Mouse (Mus musculus): ENCODE data around the gene Lgi4. TPM values are rescaled to one million over a fixed set of nuclear protein-coding genes. Genes with fewer than 3 reads are reported as not detected.

The Lgi4 gene
- total RNA-seq, 2 experiments from 2014 or later, result 6.8 to 6.9 TPM

- no peak for DNase-seq (ENCODE audit: low spot score in 2 of 2)
These were observed 15.5 kb downstream of the Lgi4 start for GRCm38 (mm10) chr7:31074713-31075069.

GRCm38 (mm10) chr7:31076492-31076891 is 17.4 kb downstream of the Lgi4 start, which contains the start of gene Fxyd3:
TSS of gene Fxyd3 (minus strand) at chr7:31076704.
- no peak for DNase-seq (ENCODE audit: low spot score in 2 of 2)

- no peak for DNase-seq (ENCODE audit: low spot score in 2 of 2)
These were observed 18.3 kb downstream of the Lgi4 start for GRCm38 (mm10) chr7:31077470-31077869.

- no peak for DNase-seq (ENCODE audit: low spot score in 2 of 2)
These were observed 18.8 kb downstream of the Lgi4 start for GRCm38 (mm10) chr7:31077885-31078445.

GRCm38 (mm10) chr7:31079670-31080069 is 20.5 kb downstream of the Lgi4 start:
- DNase-seq (ENCODE audit: low spot score in 2 of 2), result no peak

- DNase-seq (ENCODE audit: low spot score in 2 of 2), result no peak
These were observed 21.5 kb downstream of the Lgi4 start for GRCm38 (mm10) chr7:31080611-31081010.

GRCm38 (mm10) chr7:31081106-31081505 is 22.0 kb downstream of the Lgi4 start:
- no peak for DNase-seq (ENCODE audit: low spot score in 2 of 2)

- no peak for DNase-seq (ENCODE audit: low spot score in 2 of 2)
These were observed 23.0 kb downstream of the Lgi4 start for GRCm38 (mm10) chr7:31082106-31082505.

GRCm38 (mm10) chr7:31082831-31083588 is 23.9 kb downstream of the Lgi4 start:
- DNase-seq (ENCODE audit: low spot score in 2 of 2), result no peak

- no peak for DNase-seq (ENCODE audit: low spot score in 2 of 2)
These were observed 25.0 kb downstream of the Lgi4 start for GRCm38 (mm10) chr7:31084140-31084539.

GRCm38 (mm10) chr7:31085171-31085570 is 26.0 kb downstream of the Lgi4 start:
- DNase-seq (ENCODE audit: low spot score in 2 of 2), result no peak

GRCm38 (mm10) chr7:31086175-31086755 is 27.1 kb downstream of the Lgi4 start:
- no peak for DNase-seq (ENCODE audit: low spot score in 2 of 2)

GRCm38 (mm10) chr7:31087262-31087661 is 28.1 kb downstream of the Lgi4 start:
- DNase-seq (ENCODE audit: low spot score in 2 of 2), result no peak

GRCm38 (mm10) chr7:31088206-31088605 is 29.1 kb downstream of the Lgi4 start:
- DNase-seq (ENCODE audit: low spot score in 2 of 2), result no peak

GRCm38 (mm10) chr7:31089721-31090120 is 30.6 kb downstream of the Lgi4 start:
- no peak for DNase-seq (ENCODE audit: low spot score in 2 of 2)

GRCm38 (mm10) chr7:31094774-31095501 is 35.8 kb downstream of the Lgi4 start:
- no peak for DNase-seq (ENCODE audit: low spot score in 2 of 2)

GRCm38 (mm10) chr7:31096892-31097564 is 37.9 kb downstream of the Lgi4 start:
- no peak for DNase-seq (ENCODE audit: low spot score in 2 of 2)

- DNase-seq (ENCODE audit: low spot score in 2 of 2), result peak; percentile 66 to 79
These were observed 38.6 kb downstream of the Lgi4 start for GRCm38 (mm10) chr7:31097583-31098248.

- peak in 1 of 2 experiments; percentile 26 for DNase-seq (ENCODE audit: low spot score in 2 of 2)
These were observed 39.8 kb downstream of the Lgi4 start for GRCm38 (mm10) chr7:31098697-31099611.

GRCm38 (mm10) chr7:31099612-31099982 is 40.5 kb downstream of the Lgi4 start:
- DNase-seq (ENCODE audit: low spot score in 2 of 2), result no peak
